Mouse (Mus musculus) lung, embryonic 15.5 days (tissue): ENCODE measurements around the gene Srgap3. TPM values are rescaled to one million over a fixed set of nuclear protein-coding genes. Genes with fewer than 3 reads are reported as not detected.

Experiments
- ATAC-seq: fragments of 200-750 bp; cut with Nextera tagmentation; 2 replicates; pipeline ENCODE4 v1.8.0; 2017; ENCODE audit warnings: moderate number of reproducible peaks, borderline replicate concordance; ENCODE audit not compliant: low FRiP score, low TSS enrichment; ENCODE audit errors: extremely low read depth
- H3K27ac ChIP-seq: fragments of 300-500 bp; sonication (generic); 2 replicates; pipeline ENCODE4 v1.5.1; 2015; ENCODE audit warnings: moderate library complexity, mild to moderate bottlenecking, inconsistent platforms
- H3K27me3 ChIP-seq: fragments of 300-500 bp; sonication (generic); 2 replicates; pipeline ENCODE4 v1.6.1; 2015; ENCODE audit warnings: inconsistent platforms
- H3K36me3 ChIP-seq: fragments of 300-500 bp; sonication (generic); 2 replicates; pipeline ENCODE4 v1.6.1; 2015; ENCODE audit warnings: inconsistent platforms
- H3K4me1 ChIP-seq: fragments of 300-500 bp; sonication (generic); 2 replicates; pipeline ENCODE4 v1.6.1; 2015; ENCODE audit warnings: inconsistent platforms
- H3K4me2 ChIP-seq: fragments of 300-500 bp; sonication (generic); 2 replicates; pipeline ENCODE4 v1.6.1; 2015; ENCODE audit warnings: inconsistent platforms, mild to moderate bottlenecking, moderate library complexity
- H3K4me3 ChIP-seq: fragments of 300-500 bp; sonication (generic); 2 replicates; pipeline ENCODE4 v1.5.1; 2015; ENCODE audit warnings: mild to moderate bottlenecking, inconsistent platforms
- H3K9ac ChIP-seq: fragments of 300-500 bp; sonication (generic); 2 replicates; pipeline ENCODE4 v1.6.1; 2015; ENCODE audit warnings: inconsistent platforms
- H3K9me3 ChIP-seq: fragments of 300-500 bp; sonication (generic); 2 replicates; pipeline ENCODE4 v1.6.1; 2016; ENCODE audit warnings: inconsistent platforms
- WGBS: fragments of 180-500 bp; shearing (Covaris S2); methylation state at CpG from one replicate; pipeline ENCODE4 v1.1.7; 2015; 5-methylcytosine and 5-hydroxymethylcytosine counted together
- polyA plus RNA-seq: library from polyadenylated mRNA; unstranded; fragments of >200 nt; fragmentation: Nextera tagmentation; extraction: Ambion mirVana; gene quantifications from 2 replicates; pipeline ENCODE4 v1.2.1, GENCODE M21; 2015

The Srgap3 gene
- polyA plus RNA-seq, 1 experiment from 2014 or later: 2.5 TPM

- Histone ChIP-seq H3K9me3 (no peaks in the 10 kb centered on the region), H3K27ac (peak overlapping the region; percentile 68; the same call in 1 of the 2 replicates), H3K4me3 (peak overlapping the region; percentile 64), H3K36me3 (no peaks in the 10 kb centered on the region), H3K27me3 (no peaks in the 10 kb centered on the region), H3K9ac (peak overlapping the region; percentile 63), H3K4me1 (peaks cover 40% of the 10 kb centered on the region), H3K4me2 (peak overlapping the region; percentile 88)
- 13% methylated on average over 12 of the region's 12 CpGs for WGBS
- ATAC-seq: peak; percentile 23; the same call in 1 of the 2 replicates
These were observed 850 bp downstream of the Srgap3 start for GRCm38 (mm10) chr6:112946021-112946811.

GRCm38 (mm10) chr6:112945181-112945751 is 1.8 kb downstream of the Srgap3 start:
- H3K27me3 ChIP-seq: no peaks in the 10 kb centered on the region
- H3K4me2 ChIP-seq: peak overlapping the region; percentile 88
- no peak overlapping the region for H3K27ac ChIP-seq
- H3K36me3 ChIP-seq: no peaks in the 10 kb centered on the region
- 0 out of 2 replicates have a peak overlapping the region, but pooled peaks have one; percentile 19 for H3K9ac ChIP-seq
- peak overlapping the region; percentile 64 for H3K4me3 ChIP-seq
- ATAC-seq: no peak
- 33% methylated on average over 14 of the region's 14 CpGs for WGBS
- H3K4me1 ChIP-seq: peaks cover 34% of the 10 kb centered on the region
- H3K9me3 ChIP-seq: no peaks in the 10 kb centered on the region

GRCm38 (mm10) chr6:112943596-112944245 is 3.3 kb downstream of the Srgap3 start:
- Histone ChIP-seq H3K27me3 (no peaks in the 10 kb centered on the region), H3K36me3 (no peaks in the 10 kb centered on the region), H3K27ac (no peak overlapping the region), H3K4me3 (no peak overlapping the region), H3K4me1 (peaks cover 26% of the 10 kb centered on the region), H3K9ac (no peak overlapping the region), H3K4me2 (no peak overlapping the region), H3K9me3 (no peaks in the 10 kb centered on the region)
- no peak for ATAC-seq
- WGBS: 73% methylated on average over 9 of the region's 9 CpGs

GRCm38 (mm10) chr6:112939281-112939680 is 7.8 kb downstream of the Srgap3 start:
- Histone ChIP-seq H3K9me3 (no peaks in the 10 kb centered on the region), H3K9ac (no peak overlapping the region), H3K27me3 (no peaks in the 10 kb centered on the region), H3K4me3 (no peak overlapping the region), H3K36me3 (no peaks in the 10 kb centered on the region), H3K27ac (no peak overlapping the region), H3K4me1 (no peaks in the 10 kb centered on the region), H3K4me2 (no peak overlapping the region)
- no peak for ATAC-seq
- WGBS: 84% methylated on average over 9 of the region's 9 CpGs

GRCm38 (mm10) chr6:112937791-112938190 is 9.3 kb downstream of the Srgap3 start:
- no peak overlapping the region for H3K4me2 ChIP-seq
- no peak overlapping the region for H3K9ac ChIP-seq
- H3K9me3 ChIP-seq: no peaks in the 10 kb centered on the region
- no peaks in the 10 kb centered on the region for H3K27me3 ChIP-seq
- H3K27ac ChIP-seq: no peak overlapping the region
- no peak for ATAC-seq
- WGBS: 89% methylated on average over 2 of the region's 2 CpGs
- no peaks in the 10 kb centered on the region for H3K4me1 ChIP-seq
- no peak overlapping the region for H3K4me3 ChIP-seq
- H3K36me3 ChIP-seq: no peaks in the 10 kb centered on the region

GRCm38 (mm10) chr6:112934501-112934900 is 12.6 kb downstream of the Srgap3 start:
- no peak for ATAC-seq
- H3K36me3 ChIP-seq: no peaks in the 10 kb centered on the region
- H3K4me1 ChIP-seq: no peaks in the 10 kb centered on the region
- H3K4me3 ChIP-seq: no peak overlapping the region
- WGBS: 66% methylated on average over 1 of the region's 1 CpGs
- no peak overlapping the region for H3K9ac ChIP-seq
- H3K27me3 ChIP-seq: no peaks in the 10 kb centered on the region
- H3K9me3 ChIP-seq: no peaks in the 10 kb centered on the region
- H3K27ac ChIP-seq: no peak overlapping the region
- no peak overlapping the region for H3K4me2 ChIP-seq

- no peak overlapping the region for H3K4me3 ChIP-seq
- H3K4me2 ChIP-seq: no peak overlapping the region
- no peak for ATAC-seq
- H3K4me1 ChIP-seq: no peaks in the 10 kb centered on the region
- WGBS: 63% methylated on average over 8 of the region's 8 CpGs
- H3K27ac ChIP-seq: no peak overlapping the region
- H3K9me3 ChIP-seq: no peaks in the 10 kb centered on the region
- no peak overlapping the region for H3K9ac ChIP-seq
- H3K27me3 ChIP-seq: no peaks in the 10 kb centered on the region
- H3K36me3 ChIP-seq: no peaks in the 10 kb centered on the region
These were observed 14.5 kb downstream of the Srgap3 start for GRCm38 (mm10) chr6:112932611-112933010.

GRCm38 (mm10) chr6:112930011-112930451 is 17.0 kb downstream of the Srgap3 start:
- ATAC-seq: peak; percentile 36; the same call in 1 of the 2 replicates
- H3K4me3 ChIP-seq: no peak overlapping the region
- 45% methylated on average over 5 of the region's 5 CpGs for whole genome bisulfite sequencing
- H3K9ac ChIP-seq: no peak overlapping the region
- H3K27ac ChIP-seq: no peak overlapping the region
- H3K27me3 ChIP-seq: no peaks in the 10 kb centered on the region
- H3K36me3 ChIP-seq: no peaks in the 10 kb centered on the region
- H3K4me2 ChIP-seq: peak overlapping the region; percentile 21; the same call in 1 of the 2 replicates
- no peaks in the 10 kb centered on the region for H3K9me3 ChIP-seq
- H3K4me1 ChIP-seq: peaks cover 11% of the 10 kb centered on the region

GRCm38 (mm10) chr6:112929291-112929984 is 17.6 kb downstream of the Srgap3 start:
- peaks cover 17% of the 10 kb centered on the region for H3K4me1 ChIP-seq
- no peak overlapping the region for H3K9ac ChIP-seq
- H3K9me3 ChIP-seq: no peaks in the 10 kb centered on the region
- H3K27ac ChIP-seq: no peak overlapping the region
- no peak overlapping the region for H3K4me2 ChIP-seq
- no peak overlapping the region for H3K4me3 ChIP-seq
- H3K27me3 ChIP-seq: no peaks in the 10 kb centered on the region
- no peak for ATAC-seq
- WGBS: 76% methylated on average over 6 of the region's 6 CpGs
- H3K36me3 ChIP-seq: no peaks in the 10 kb centered on the region

GRCm38 (mm10) chr6:112928841-112929240 is 18.2 kb downstream of the Srgap3 start:
- peaks cover 17% of the 10 kb centered on the region for H3K4me1 ChIP-seq
- no peak overlapping the region for H3K9ac ChIP-seq
- no peaks in the 10 kb centered on the region for H3K36me3 ChIP-seq
- H3K4me2 ChIP-seq: no peak overlapping the region
- H3K9me3 ChIP-seq: no peaks in the 10 kb centered on the region
- ATAC-seq: no peak
- no peaks in the 10 kb centered on the region for H3K27me3 ChIP-seq
- WGBS: 63% methylated on average over 6 of the region's 6 CpGs
- no peak overlapping the region for H3K27ac ChIP-seq
- no peak overlapping the region for H3K4me3 ChIP-seq

- H3K27me3 ChIP-seq: no peaks in the 10 kb centered on the region
- H3K9ac ChIP-seq: no peak overlapping the region
- no peak for ATAC-seq
- H3K9me3 ChIP-seq: no peaks in the 10 kb centered on the region
- no peak overlapping the region for H3K4me3 ChIP-seq
- H3K36me3 ChIP-seq: no peaks in the 10 kb centered on the region
- peaks cover 17% of the 10 kb centered on the region for H3K4me1 ChIP-seq
- no peak overlapping the region for H3K27ac ChIP-seq
- WGBS: 83% methylated on average over 5 of the region's 5 CpGs
- no peak overlapping the region for H3K4me2 ChIP-seq
These were observed 19.7 kb downstream of the Srgap3 start for GRCm38 (mm10) chr6:112927341-112927740.
